Mouse (Mus musculus): Measurements from ENCODE around the gene Myocd.
A peak's percentile ranks its signal among the peaks of the same experiment; 100 is the strongest.

The Myocd gene

DNA sequence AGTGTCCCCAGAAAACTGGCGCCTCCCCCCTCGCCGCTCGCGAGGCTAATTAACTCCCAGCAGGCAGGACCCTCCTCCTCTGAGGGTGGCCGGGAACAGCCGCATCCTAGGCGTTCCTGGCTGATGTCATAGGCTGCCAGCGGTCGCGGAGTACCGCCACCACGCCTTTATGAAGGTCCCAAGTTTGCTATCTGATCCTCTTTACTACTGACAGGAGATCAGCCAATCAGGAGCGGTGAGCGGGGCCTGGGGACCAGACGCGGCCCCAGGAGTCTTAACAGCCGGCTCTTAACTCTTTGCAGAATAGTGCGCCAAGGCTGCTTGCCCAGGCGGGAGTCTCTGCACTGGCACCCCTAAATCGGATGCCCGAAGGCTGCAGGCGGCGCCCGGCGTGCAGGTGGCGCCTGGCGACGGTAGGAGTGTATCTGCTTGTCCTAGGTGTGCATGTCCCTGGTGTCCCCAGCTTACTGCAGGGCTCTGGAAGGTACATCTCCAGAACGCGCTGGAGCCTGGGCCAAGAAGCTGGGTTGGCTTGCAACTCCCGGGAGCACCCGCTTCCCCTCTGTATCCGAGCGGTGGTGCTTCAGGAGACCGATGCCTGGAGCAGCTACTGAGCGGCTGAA, at the start of gene Myocd:
Gene Myocd, minus strand, starts transcription at position 139 of the 623 bp plus-strand sequence.
- peak; percentile 17 for DNase-seq (ENCODE audit: extremely low read depth, insufficient read length, low spot score)

GRCm38 (mm10) chr11:65303824-65304223, 34.0 kb upstream of the Myocd start:
- DNase-seq (ENCODE audit: extremely low read depth, insufficient read length, low spot score) = no peak

DNA sequence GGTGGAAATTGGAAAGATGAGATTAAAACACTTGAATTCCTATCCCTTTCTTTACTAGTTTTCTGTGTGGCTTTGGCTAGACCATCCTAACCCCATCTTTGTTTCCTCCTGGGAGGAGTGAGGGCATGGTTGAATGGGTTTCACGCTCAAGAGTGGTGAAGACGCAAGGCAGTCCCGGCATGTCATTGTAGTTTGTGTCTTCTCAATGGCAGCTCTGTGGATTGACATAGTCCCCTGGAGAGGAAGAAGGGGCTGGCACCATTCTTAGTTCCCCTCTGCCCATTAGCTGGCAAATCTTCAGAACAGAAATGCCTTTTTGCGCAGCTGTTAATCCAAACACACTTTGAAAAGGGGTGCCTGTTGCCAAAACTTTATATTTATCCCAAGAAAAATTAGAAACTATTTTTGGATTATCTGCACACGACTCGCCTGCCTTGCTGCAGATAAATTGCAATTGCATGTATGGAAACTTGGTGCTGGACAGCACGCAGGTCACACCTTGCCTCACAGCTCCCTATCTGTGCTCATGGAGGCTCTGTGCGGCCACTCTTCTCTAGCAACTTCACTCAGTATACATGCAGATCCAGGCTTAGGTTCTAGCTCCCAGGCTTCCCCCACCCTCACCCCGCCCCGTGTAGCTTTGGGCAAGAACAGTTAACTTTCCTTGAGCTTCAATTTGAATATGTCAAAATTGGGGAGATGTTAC, 24.5 kb upstream of the Myocd start:
- no peak for DNase-seq (ENCODE audit: extremely low read depth, insufficient read length, low spot score)

DNA sequence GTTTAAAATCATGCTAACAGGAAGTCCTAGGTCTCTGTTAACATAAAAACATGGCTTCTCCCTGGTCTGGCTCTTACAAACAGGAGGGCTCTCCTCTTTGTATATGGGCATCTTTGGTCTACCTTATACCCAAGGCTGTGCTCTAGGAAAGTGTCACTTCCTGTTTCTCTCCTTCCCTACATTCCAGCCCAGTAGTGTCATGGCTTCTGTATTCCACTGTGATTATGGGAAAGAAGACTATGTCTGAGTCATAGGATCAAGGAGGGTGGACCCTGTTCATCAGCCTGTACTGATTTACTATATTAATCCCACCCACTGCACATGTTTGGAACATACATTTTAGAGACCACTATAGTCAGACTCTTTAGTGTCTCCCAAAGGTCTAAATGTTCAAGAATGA, 23.2 kb upstream of the Myocd start:
- DNase-seq (ENCODE audit: extremely low read depth, insufficient read length, low spot score) = no peak

DNA sequence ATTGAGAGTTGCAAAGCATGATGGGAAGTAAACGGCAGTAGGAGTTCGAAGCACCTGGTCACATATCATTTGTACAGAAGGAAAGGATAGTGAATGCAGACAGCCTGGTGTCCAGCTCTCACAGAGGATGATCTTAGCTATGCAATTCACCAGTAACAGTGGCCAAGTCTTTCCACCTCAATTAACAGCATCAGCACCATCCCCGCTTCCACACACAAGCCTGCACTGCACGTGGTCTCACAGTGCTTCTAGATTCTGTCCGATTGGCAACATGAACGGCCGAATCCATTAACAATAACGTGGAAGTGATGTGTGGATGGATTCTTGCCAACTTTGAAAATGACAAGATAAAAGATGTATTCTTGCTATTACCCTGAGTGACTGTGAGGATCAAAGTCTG, 17.9 kb upstream of the Myocd start:
- no peak for DNase-seq (ENCODE audit: extremely low read depth, insufficient read length, low spot score)

DNA sequence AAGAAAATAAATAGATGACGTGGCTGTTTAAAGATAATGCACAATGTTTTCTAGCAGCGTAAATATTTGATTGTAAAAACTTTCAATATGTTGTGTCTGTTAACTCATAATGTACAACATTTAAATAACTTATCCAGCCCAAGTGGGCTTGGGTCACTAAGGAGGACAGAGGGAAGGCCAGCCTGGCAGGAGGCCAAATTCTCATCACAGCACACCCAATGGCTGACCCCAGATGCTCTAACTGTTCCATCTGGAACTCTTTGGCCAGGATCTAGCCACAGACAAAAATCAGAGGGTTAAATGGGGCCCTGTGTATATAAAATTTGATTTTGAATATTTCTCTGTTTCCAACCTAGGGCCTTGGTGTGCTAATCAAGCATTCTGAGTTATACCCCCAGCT, 16.4 kb upstream of the Myocd start:
- DNase-seq (ENCODE audit: extremely low read depth, insufficient read length, low spot score) = no peak

- DNase-seq (ENCODE audit: extremely low read depth, insufficient read length, low spot score) = no peak
These were observed 5.7 kb upstream of the Myocd start for GRCm38 (mm10) chr11:65275441-65275840.

DNA sequence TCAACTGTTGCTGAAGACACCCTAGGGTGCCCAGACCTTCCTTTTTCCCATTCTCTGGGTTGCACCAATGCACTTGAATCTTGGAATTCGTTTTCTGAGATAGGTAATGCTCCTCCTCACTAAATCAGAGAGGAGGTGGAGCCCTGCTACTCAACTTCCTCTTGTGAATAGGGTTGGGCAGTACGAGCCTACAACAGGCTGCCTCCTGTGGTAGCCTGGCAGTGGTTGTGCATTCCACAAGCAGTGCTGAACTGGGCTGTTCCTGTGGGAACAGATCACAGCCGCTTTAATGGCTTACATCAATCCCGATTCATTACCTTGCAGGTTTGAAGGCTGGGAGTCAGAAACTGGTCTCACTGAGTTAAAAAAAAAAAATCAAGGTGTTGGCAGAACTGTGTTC, 1.2 kb upstream of the Myocd start:
- no peak for DNase-seq (ENCODE audit: extremely low read depth, insufficient read length, low spot score)

DNA sequence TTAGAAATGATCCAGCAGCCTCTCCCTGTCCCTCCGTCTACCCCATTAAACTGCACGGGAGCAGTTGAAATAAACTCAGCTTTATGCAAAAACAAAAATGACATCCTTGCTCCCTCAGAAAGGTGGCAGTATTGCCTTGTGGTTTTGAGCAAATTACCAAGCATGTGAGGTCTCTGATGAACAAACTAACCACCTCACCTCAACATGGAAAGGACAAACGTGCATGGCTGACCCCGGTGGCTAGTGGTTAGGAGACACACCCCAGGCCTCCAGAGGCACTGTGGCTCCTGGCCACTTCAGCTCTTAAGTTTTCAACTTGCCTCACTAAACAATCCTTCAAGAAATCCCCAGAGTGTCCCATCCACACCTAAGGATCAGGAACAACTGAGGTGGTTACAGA, 1.5 kb downstream of the Myocd start:
- peak; percentile 7 for DNase-seq (ENCODE audit: extremely low read depth, insufficient read length, low spot score)

GRCm38 (mm10) chr11:65263466-65263865, 6.3 kb downstream of the Myocd start:
- no peak for DNase-seq (ENCODE audit: extremely low read depth, insufficient read length, low spot score)

DNA sequence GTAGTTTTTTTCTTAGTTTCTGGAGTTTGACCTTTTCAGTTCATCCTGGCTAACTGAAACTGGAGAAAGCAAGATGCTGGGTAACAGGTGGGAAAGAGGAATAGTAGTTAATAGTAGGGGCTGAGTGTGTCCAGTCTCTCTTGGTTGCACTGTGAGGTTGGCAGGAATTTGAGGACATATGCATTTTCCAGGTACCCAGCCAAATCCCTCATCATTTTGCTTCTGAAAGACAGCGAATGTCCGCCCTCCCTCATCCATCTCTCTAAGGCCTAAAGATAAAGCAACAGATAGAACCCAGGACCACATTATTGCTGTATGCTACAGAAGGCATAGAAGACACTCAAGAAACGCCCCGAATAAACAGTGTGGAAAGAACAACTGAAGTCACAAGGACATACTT, 10.8 kb downstream of the Myocd start:
- DNase-seq (ENCODE audit: extremely low read depth, insufficient read length, low spot score) = no peak

- no peak for DNase-seq (ENCODE audit: extremely low read depth, insufficient read length, low spot score)
These were observed 13.6 kb downstream of the Myocd start for GRCm38 (mm10) chr11:65256143-65256542.

GRCm38 (mm10) chr11:65255564-65255963, 14.2 kb downstream of the Myocd start:
- DNase-seq (ENCODE audit: extremely low read depth, insufficient read length, low spot score) = no peak

DNA sequence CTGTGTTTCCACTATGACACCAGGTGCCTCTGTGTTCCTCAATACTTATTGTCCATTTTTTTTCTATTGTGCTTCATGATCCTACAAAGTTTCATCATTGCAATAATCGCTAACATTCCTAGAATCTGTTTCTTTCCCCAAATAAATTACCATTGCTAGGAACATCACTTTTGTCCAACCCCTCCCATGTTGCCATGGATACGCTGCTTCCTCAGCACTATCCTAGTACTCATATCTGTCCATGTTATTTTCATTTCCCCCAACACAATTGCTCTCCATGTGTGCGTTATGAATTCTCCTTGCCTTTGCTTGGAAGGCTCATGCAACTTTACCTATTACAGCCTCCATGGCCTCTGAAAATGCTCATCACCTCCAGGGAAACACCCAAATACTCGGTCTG, 19.4 kb downstream of the Myocd start:
- no peak for DNase-seq (ENCODE audit: extremely low read depth, insufficient read length, low spot score)

DNA sequence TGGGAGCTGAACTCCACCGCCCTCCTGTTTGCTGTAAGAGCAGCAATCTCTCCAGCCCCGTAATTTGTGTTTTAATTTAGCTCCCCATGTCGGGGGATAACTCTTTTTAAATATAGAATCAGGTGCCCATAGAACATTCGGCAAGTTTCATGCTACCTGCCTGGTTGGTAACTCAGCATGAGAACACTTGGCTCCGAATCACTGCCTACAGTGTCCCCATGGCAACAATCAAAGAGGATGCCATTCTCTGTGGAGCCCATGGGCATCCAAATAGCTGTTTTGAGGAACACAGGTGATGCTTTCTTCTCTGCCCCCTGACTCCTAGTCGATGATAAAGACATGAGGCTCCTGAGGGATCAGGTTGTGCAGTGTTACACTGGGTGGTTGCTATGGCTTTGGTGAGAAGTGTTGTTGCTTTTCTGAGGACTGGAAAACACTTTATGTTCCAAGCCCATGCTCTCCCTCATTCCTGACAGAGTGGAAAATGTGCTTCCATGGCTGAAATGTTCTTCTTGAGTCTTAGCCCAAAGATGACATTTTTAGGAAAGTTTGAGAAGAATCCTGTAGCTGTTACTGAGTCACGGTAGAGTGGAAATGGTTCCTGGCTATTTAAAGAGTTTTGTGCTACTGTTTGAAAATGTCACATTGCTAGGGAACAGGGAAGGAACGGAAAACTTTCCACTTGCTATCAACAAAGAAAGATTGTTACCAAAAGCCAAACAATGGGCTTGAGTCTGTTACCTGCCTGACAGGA, 23.3 kb downstream of the Myocd start:
- no peak for DNase-seq (ENCODE audit: extremely low read depth, insufficient read length, low spot score)

- no peak for DNase-seq (ENCODE audit: extremely low read depth, insufficient read length, low spot score)
These were observed 26.2 kb downstream of the Myocd start for GRCm38 (mm10) chr11:65243593-65243992.

GRCm38 (mm10) chr11:65240521-65240920, 29.3 kb downstream of the Myocd start:
- DNase-seq (ENCODE audit: extremely low read depth, insufficient read length, low spot score) = no peak

GRCm38 (mm10) chr11:65237896-65238295, 31.9 kb downstream of the Myocd start:
- no peak for DNase-seq (ENCODE audit: extremely low read depth, insufficient read length, low spot score)

DNA sequence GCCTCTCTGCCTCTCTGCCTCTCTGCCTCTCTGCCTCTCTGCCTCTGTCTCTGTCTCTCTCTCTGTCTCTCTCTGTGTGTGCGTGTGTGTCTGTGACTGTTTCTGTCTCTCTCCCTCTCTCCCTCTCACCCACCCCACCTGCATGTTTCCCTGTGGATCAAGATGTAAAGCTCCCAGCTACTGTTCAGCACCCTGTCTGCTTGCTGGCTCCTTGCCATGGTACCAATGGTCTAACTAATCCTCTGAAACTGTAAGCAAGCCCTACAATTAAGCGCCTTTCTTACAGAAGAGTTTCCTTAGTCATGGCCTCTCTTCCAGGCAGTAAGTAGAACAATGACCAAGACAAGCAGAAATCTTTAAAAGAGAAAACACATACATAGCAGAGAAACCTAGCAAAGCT, 32.9 kb downstream of the Myocd start:
- DNase-seq (ENCODE audit: extremely low read depth, insufficient read length, low spot score) = no peak

GRCm38 (mm10) chr11:65235374-65235773, 34.4 kb downstream of the Myocd start:
- DNase-seq (ENCODE audit: extremely low read depth, insufficient read length, low spot score) = no peak

DNA sequence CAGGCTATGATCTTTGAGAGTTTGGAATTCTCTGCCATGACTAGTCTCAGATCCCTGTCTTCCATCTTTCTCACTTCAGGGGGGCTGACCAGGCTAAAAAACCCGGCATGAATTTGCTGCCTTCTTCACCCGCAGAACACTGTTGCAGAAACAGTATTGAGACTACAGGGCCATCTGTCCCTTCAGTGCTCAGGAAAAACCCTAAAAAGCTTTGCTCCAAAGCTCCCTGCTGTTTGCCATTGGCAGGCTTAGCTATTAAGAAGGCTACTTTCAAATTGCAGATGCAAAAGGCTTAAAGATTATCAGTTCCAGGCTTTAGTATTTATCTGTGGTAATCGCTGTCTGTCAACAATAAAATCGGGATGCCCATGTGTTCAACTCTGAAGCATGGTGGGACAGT, 38.0 kb downstream of the Myocd start:
- DNase-seq (ENCODE audit: extremely low read depth, insufficient read length, low spot score) = no peak

DNA sequence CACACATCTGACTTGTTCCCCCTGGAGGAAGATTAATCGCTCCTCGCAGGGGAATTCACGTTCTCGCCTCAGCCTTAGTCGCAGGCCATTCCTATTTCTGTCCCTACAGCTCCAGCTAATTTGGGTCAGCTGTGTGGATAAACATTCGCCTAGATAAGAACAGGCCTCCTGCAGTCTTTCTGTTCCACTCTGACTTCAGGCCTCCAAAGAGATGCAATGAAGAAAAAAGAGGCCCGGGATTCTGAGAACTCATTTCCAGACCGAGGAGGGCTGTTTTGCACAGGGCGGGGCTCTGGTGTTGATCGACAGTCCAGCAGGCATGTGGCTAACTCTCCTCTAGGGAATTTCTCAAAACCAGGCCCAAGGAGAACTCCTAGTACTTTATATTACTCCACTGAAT, 43.0 kb downstream of the Myocd start:
- no peak for DNase-seq (ENCODE audit: extremely low read depth, insufficient read length, low spot score)
